Mouse (Mus musculus) lung, adult 18-20 months (tissue): ENCODE measurements at regions not wholly inside any gene's neighbourhood (a gene's known extent, or its start where the extent isn't known, plus 50 kb on each side); places are given as distances from the start of the nearest gene placed in this dataset.

Source experiments
- DNase-seq, 2 experiments: peaks; one replicate each; pipeline ENCODE4 v3.0.0; 2022; ENCODE audit warnings: mixed read lengths in 2 of 2

DNA sequence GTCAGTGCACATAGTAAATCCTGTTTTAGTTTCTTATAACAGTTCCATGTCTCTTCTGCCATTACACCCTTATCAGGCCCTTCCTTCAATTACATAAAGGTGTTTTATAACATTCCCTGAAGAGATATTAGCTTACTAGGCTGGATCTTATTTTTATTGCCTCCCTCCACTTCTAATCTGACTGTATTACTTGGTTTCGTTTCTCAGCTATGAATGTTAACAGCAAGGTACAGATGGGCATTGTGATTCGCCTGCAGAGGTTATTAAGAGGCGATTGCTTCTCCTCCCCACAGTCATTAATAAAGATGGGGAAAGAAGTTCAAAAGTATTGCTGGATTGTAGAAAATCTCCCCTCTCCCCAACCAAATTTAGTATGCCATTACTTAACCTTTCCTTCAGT, 66.4 kb upstream of the Frg1 start:
- no peak for DNase-seq

DNA sequence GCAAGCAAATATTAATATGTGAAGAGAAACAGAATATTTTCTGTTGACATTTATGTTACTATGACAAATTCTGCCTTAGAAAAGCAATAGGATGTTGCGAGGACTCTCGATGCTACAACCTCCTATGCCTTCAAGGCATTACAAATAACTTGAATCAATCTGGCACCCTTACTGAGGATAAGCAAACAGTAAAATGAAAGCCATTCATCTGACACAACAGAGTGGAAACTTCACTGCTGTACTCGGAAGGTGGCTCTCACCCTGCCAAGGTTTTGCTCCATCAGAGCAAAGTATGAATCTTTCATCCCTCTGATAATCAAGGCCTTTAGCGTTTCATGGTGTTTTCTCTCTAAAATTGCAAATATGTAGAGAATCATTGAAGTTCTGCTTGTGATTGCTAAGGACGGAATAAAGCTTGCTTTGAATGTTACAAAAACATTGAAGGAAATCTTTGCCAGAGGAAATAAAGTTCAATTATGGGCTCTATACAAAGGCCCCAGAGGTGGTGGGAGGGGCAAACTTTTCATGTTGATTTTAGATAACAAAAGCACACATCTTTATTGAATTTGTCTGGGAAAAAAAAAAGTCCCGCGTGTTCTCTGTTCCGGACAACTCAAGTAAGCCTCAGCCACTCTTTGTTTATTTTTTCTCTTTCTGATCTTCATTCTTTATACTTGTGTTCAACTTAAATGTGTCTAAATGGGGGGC, 56.3 kb upstream of the Frg1 start:
- DNase-seq: no peak

DNA sequence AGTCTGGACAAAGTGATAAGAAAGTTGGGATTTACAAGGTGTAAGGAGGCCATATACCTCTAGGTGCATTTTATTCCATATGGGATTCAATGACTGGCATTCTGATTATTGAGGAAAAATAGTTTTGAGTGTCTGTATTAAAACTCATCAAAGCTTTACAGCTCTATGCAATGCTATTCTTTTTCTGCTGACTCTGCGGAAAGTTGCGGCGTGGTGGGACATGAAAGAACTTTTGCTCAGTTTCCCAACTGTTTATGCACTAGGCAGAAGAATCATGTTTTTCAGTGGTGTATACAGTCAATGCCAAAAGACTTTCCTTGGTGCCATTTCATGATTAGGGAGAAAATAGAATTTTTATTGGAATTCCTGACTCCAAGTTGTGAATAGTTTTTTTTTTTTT, 55.4 kb upstream of the Frg1 start:
- DNase-seq: no peak
